Mouse (Mus musculus) brain, adult 2 months (tissue): ENCODE data around the gene Phactr3.

Experiments
- DNase-seq: peaks from one replicate; pipeline ENCODE4 v3.0.0; 2011; ENCODE audit warnings: low read depth, low spot score

Phactr3 gene

DNA sequence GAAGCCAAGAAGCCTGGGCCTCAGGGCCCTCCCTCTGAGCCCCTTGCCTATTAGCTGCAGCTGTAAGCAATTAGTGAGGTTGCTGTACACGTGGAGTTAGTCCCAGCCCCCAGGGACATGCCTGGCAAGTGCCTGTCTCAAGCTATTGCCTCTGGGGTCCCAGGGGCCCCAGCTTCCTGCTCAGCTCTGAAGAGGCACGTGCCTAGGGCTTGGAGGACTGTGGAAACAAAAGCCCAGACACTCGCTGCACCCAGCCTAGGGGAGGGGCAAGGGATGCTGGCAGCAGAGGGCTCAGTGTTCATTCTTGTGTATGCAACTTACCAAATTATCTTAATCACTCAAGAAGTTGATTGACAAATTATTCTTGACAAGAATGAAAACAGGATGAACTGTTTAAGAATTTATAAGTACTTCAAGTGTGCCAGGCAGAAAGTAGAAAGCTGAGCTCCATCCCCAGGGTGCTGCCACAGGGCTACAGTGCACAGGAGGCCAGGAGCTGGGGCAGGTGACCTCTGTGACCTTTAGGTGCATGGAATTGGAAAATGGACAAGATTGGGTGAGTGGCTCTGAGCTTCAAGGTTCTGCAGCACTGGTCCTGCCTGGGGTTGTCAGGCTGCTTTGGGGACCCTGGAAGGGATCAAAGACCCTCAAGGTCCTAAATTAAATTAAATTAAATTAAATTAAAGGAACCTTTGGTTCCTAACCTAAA, 138.5 kb downstream of the Phactr3 start:
- DNase-seq = no peak

DNA sequence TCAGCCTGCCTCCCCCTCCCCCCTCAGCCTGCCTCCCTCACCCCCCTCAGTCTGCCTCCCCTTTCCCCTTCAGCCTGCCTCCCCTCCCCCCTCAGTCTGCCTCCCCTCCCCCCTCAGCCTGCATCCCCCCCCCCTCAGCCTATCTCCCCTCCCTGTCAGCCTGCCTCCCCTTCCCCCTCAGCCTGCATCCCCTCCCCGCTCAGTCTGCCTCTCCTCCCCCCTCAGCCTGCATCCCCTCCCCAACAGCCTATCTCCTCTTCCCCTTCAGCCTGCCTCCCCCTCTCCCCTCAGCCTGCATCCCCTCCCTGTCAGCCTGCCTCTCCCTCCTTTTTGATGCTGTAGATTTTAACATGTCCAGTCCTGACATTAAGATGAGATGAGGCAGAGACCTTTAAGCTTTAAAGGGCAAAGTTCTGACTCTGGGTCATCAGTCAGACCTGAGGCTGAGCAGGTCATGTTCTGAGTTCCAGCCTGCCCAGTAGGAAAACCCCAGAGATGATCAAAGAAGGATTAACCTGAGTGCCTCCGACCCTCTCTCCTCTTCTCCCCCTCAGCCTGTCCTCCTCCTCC, 139.3 kb downstream of the Phactr3 start:
- no peak for DNase-seq

DNA sequence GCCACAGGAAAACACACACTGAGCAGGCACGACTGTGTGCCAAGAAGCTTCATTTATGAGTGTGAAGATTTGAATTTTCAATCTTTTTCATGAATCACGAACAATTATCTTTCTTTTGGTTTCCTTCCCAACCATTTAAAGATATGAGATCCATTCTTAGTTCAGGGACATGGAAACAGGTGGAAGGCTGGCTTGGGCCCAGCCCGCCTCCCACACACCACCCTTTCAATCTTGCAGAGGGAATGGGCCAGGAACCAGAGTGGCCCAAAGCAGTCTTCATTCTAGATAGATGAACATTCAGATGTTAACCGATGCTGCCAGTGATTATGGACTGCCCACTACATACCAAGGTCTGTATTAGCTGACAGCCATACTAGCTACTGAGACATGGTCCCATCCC, 144.3 kb downstream of the Phactr3 start:
- DNase-seq = peak; percentile 70

DNA sequence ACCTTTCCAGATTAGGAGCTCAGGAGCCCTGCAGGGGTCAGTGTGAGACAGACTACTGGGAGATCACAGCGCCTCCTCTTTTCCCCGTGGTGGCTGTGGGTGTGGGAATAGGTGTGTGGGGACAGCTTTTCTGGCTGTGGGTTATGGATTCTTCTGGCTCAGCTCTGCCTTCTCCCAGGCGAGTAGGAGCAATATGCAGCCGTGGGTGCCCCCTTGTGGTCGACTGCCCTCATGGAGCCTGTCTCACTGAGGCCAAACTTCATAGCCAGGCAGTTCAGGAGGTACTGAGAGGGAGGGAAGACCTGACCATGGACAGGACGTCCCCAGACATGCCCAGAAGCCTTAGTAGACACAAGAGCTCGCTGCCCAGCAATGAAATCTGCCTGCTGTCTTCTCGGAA, 145.6 kb downstream of the Phactr3 start:
- peak; percentile 94 for DNase-seq

DNA sequence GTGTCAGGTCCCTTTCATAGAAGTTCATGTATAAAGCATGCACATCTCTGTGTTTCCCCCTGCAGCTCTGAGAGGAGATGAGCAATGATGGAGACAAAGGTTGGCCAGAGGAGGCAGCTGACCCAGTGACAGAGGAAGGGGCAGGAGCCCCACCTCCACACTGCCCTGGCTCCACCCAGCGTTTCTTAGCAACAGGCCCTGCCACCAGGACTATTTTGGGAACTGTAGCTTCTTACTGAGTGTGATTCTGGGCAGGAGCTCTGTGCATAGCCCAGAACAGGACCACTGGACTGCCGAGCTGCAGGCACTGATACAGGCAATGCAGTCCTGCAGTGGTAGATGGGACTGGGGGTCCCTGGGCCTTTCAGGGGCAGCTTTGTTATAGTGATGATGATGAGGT, 146.7 kb downstream of the Phactr3 start:
- peak; percentile 86 for DNase-seq

DNA sequence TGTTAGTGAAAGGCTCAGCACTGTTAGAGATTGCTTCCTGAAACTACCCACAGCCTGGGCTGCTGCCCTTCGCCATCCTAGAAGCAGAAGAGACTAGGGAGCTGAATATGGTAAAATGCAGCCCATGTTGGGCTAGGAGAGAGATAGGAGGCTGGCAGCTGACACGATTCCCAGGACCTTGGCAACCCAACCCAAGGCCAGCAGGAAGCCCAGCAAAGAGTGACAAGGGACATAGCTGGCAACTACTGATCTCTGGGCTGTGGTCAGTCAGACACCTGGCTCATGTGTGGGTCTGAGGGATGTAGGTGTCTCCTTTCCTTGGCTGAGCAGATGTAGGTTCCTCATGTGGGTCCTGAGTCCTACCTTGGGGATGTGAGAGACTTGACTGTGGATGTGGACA, 152.0 kb downstream of the Phactr3 start:
- DNase-seq = no peak

DNA sequence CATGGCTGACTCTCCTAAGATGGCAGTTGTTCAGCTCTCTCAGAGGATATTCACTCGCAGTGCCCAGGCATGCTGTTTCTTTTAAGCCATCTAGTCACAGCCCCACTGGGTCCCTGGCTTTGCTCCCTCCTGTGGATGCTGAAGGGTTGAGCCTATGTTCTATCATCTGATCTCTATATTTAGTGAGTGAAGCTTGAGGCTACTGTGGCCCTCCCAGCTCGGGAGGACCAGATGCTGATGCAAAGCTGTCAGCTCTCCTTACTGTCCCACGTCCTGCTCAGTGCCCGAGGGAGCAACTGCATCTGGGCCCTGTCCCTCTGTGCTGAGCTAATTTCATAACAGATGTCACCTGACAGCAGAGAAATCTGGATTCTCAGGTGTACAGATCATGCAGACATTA, 153.6 kb downstream of the Phactr3 start:
- peak; percentile 59 for DNase-seq

DNA sequence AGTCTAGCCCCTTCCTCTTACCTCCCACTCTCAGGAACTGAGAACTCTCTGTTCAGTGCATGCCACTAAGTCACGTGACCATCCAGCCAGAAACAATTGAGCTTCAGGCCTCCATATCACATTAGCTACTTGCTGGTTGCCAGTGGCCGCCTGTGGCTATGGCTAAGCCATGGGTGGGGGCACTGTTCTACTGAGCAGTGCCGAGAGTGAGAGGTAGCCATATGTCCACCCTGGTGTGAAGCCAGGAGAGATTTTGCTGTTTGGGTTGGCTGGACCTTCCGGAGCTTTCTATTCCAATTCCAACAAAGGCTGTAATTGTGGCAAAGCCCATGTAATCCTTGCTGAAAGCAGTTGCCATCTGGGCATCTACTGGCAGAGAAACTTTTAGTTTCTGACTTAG, 155.4 kb downstream of the Phactr3 start:
- DNase-seq = peak; percentile 96

DNA sequence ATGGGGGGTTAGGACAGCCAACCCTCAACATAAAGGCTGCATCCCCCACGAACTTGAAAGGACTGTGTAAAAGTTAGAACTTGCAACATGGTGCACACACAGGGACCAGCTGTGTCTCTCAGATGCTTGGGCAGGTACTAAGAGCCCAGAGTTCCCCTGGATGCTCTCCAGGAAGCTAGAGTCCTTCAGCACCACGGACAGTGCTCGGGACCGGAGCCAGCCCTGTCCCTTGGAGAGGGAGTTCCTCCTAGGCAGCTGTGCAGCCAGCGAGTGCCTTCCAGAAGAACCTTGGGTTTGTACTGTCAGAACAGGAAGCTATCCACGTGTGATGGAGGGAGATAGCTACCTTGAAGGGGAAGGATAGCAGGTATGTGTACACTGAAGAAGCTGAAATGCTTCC, 158.4 kb downstream of the Phactr3 start:
- peak; percentile 60 for DNase-seq

DNA sequence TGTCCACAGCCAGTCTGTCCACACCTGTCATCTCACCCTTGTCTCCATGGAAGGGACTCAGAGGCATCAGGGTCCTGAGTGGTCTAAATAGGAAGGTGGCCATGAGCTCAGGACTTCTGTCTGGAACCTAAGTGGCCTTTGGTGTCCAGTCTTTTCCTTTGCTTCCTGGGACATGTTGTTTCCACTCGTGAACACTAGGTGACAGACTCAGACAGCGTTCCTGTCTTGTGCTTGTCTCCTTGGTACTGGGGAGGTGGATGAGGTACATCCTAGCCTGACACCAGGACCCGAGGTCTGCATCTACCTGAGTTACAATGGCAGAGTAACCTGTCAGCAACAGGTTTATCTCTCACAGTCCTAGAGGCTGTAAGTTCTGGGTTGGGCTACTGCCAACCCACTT, 162.4 kb downstream of the Phactr3 start:
- no peak for DNase-seq

DNA sequence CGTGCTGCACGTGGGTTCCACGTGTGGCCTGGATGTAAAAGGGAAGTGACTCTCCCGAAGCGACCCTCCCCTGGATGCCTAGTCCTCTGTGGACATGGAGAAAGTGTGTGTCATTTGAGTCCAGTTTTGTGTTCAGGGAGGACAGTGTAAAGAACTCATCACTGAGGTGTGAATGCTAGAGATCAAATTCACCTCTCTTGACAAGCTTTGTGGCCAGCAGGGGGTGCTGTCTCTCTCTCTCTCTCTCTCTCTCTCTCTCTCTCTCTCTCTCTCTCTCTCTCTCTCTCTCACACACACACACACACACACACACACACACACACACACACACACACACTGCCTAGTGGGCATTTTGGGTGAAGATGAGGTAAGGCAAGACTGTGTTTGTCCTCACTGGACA, 168.5 kb downstream of the Phactr3 start:
- peak; percentile 89 for DNase-seq

DNA sequence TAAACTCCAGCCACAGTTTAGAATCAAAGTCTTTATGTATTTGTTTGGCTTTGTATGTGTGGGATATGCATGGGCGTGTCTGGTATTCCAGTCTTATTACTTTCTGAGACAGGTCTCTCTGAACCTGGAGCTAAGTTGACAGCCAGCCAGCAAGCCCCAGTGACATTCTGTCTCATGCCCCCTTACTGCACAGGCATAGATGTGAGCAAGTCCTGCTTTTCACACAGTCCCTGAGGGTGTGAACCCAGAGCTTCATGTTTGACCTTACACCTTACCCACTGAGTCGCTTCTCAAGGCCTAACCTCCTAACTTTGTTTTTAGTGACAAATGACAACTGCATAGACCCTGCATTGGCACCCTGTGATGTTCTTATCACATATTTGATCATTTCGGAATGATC, 169.9 kb downstream of the Phactr3 start:
- no peak for DNase-seq

DNA sequence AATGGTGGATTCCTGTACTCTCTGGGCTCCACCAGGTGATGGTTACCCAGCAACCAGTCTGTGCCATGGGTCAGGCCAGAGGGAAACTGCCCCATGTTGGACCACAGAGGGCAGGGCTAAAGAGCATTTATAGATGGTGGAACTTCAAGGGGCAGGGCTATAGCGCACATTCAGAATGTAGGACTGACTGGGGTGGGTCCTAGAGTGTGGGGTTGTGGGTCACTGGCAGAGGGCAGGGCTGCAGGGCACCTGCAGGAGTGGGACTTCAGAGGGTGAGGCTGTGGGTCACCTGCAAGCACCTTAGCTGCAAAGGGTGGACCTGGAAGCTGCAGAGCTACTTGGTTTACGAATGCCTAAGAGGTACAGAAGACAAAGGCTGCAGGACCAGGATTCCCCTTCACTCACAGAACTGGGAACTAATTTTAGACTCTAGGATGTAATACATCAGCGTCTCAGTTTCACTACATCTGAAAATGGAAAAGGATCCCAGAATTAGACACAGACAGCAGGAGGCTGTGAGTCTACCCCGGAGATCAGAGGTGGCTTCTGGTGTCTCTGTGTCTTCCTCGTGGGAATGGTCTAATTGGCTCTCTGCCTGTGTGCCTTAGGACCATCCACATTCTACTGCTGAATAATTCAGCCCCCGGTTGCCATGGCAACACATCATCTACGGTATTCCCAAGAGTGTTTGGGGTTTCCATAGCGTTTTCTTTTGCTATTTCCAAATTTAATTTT, 184.8 kb downstream of the Phactr3 start:
- DNase-seq = peak; percentile 79

DNA sequence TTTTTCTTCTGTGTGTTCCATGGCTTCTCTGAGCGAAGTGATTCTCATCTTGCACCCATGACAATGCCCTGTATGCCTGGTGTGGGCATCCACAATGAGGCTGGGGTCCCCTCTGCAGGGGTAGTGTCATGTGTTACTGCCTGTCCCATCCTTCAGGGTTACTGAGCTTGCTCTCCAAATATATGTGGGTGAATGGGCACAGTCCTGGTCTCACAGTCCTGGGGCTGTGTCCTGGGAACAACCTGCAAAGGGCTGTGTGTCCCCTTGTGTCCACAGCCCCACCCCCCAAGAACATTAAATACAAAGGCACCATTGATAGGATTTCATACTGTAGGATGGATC, 185.4 kb downstream of the Phactr3 start:
- DNase-seq = no peak

DNA sequence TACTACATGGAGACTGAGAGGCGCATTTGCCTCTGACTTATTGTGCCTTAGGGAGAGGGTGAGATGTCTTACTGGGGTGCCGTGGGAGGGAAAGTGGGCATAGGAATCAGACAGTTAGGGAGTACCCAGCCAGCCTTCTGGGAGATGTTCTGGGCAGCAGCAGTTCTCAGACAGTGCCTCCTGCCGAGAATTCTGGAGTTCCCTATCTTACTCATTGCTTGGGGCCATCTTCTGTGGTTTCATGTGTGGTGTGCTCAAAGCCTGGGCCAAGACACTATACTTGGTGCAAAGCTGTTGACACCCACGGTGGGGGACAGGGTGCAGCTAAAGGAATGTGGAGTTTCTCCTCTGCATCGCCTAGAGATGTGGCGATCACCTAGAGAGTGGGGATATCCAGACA, 185.9 kb downstream of the Phactr3 start:
- DNase-seq = peak; percentile 72

DNA sequence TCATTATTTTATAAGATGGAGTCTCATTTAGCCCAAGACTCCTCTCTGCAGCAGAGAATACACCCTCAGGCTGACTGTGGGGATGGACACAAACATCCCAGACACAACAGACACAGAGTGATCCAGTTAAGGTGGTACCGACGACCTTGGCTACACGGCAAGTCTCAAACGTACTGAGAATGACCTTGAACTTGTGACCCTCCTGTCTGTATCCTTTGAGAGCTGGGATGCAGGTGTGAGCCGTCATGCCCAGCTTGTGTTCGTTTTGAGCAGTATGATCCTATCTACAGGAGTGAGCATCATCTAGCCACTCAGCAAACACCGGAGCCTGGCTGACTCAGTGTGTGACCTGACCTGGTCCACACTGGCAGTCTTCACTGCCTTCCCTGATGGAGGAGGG, 194.8 kb downstream of the Phactr3 start:
- DNase-seq = no peak

DNA sequence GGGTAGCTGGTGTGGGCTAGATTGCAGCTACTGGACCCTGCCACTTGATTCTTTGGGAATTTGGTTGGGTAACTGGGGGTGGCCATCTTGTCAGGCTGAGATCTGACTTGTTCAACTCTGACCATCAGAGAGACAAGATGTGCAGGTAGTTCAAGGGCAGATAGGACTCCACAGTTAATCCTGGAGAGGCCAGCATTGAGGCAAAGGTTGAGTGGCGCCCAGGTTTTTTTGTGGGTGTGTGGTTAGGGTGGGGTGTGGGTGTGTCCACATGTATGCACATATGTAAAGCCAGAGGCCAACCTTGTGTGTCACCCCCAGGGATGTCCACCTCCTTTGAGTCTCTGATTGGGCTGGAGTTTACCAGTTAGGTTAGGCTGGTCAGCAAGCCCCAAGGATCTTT, 197.5 kb downstream of the Phactr3 start:
- no peak for DNase-seq

DNA sequence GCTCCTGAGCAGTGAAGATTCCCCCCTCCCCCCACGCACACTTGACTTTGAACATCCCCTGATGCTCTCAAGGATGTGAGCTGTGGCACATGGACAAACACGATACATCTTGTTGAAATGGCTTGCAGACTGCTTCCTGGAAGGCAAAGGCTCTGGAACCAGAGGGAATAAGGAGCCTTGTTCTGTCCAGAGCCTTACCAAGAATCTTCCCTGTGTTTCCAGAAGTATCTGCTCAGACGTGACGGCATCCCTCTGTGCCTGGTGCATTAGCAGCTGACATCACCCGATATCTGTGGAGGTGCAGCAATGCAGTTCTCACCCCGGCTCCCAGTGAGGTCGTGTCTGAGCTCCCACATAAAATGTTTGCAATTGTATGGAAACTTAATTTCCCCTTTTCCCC, 201.0 kb downstream of the Phactr3 start:
- DNase-seq = no peak

DNA sequence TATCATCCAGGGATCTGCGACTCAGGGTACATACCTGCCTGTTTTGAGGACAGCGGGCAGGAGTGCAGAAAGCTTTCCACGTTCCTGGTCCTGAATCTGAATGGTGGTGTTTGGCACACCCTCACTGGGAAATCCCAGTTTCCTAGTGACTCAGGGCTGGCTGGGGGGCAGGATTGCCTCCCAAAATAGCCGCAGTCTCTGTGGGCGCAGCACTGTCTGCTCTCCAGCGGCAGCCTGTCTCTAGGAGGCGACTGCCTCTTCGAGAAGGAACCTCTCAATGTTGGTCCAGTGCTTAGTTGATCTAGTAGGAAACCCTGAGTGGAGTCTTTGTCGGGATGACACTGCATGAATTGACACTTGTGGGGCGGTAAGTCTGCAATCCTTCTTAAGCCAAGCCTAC, 202.5 kb downstream of the Phactr3 start:
- peak; percentile 87 for DNase-seq

DNA sequence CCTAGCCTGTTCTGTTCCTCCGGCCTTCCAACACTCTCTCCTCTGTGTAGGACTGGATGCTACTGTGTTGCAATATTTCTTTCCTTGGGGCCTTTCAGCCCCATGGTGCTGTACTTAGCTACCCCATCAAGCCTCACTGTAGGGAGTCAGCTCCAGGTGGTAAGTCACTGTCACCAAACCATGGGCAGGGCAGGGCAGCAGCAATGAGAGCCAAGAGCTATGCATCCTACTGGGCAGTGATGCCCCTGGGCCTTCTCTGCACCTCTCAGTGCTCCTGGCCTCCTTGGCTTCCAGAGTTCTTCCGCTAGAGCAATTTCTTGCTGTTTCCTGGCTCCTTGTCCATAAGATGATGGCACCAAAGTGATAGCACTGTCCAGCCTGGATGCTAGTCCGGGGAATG, 205.6 kb downstream of the Phactr3 start:
- DNase-seq = no peak

DNA sequence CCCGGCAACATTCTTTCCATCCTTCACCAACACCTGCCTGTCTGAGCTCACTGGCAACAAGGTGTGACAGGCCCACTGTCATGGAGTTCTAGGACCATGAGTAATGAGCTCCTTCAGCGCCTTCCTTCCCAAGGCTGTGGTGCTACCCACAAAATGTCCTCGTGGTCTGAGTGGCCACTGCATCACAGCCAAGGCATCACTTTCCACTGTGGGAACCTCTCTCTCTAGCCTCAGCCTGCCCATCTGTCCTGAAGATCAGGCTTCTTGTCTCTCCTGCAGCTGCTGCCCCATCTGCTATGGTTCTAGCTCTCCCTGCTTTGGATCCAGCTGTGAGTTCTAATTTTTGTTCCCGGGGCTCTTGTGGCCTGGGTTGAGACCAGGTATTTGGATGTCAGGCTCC, 206.0 kb downstream of the Phactr3 start:
- DNase-seq = no peak

DNA sequence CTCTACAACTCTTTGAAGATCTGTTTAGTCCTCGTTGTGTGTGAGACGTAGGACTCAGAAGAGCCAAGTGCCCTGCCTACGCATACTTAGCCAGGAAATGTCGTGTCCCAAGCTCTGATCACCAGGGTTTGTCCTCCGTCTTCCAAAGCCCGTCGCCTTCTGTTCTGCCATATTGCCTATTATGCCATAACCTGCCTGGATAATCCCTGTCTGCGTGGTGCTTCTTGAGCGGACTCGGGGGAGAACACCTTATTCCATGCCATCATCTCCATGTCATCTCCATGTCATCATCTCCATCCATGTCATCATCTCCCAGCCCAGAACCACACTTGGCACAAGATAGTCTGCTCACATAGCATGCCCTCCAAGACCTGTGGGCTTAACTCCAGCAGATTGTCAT, 207.3 kb downstream of the Phactr3 start:
- no peak for DNase-seq

DNA sequence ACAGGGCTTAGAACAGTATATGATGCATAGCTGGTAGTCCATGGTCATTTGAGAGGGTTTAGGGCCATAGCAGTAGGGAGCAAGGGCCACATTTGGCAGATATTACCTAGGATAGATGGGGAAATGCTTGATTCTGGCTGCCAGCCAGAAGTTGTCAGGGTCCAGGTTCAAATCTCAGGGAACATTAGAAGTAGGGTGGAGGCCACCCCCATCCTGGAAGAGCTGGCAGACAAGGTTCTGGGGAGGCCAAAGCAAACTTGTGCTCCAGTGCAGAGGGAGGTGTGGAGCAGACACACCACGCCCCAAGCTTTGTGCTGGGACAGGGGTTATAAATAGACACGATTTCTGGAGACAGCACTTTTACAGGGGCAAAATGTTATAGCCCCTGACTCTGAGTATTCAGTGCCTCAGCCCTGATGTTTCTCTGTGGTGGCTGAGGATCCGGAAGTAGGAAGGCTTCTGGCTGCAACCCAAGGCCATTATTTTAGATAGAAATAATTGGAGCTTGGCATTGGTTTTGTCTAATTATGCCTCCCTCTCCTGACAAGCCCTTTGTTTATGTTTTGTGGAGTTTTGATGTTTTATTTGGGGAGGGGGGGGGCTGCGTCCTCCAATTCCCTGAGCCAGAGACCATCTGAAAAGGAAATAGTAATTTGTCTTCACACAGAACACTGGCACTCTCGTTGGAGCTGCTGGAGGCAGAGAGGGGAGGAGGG, 208.1 kb downstream of the Phactr3 start:
- no peak for DNase-seq
